Mouse (Mus musculus): ENCODE measurements around the gene Rpusd4.

Rpusd4 gene

DNA sequence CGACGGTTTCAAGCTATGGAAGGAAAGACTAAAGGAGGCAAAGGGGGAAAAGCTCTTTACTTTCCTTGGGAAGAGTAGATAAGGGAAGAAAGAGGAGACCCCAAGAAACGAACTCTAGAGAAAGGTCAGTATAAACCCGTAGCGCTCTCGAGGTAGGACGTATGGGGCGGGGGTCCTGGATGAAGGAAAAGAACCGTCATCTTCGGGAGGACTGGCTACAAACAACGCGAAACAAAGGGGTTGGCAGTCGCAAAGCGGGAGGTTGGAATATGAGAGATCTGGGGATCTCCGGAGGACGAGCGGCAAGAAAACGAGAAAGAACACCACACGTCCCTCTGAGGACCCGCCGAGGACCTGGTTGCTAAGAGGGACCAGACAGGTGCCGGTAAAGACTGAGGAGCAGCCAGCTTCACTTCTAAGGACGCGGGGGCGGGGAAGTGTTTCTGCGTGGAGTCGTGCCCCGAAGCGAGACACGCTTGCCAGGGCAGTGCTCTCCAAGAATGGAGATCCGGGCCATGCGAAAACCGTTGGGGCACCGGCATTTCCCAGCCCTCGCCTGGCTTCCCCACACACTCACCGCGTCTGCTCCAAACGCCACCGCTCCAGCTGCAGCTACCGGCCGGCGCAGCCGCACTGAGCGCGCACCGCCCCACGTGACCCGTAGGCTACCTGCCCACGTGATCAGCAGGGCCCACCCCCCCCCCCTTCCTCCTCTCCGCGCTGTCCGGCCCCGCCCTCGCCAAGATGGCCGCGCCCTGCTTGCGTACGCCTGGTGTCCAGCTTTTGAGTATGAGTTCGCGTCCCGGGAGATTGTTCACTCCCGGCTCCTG, at the start of gene Rpusd4, which contains the start of gene Fam118b:
Gene Rpusd4 (plus strand): TSS at position 720 of the 830 bp plus-strand sequence.
Gene Fam118b (minus strand): TSS at position 660 of the 830 bp plus-strand sequence.
- peak; percentile 95 for DNase-seq (ENCODE audit: low spot score)

DNA sequence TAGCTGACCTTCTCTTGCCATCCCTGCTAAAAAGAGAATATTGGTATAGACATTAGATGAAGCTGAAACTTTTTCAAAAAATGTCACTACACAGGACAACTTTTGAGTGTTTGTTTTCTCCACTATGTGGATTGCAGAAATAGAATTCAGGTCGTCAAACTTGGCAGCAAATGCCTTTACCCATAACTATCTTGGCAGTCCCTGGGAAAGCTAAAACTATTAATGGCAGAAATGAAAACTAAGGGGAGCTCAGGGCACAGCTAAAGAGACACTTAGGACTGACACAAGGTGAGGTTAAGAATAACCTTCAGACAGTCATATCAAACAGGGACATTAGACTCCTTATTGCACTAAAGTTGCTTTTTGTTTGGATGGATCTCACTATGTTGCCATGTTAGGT, 49.7 kb upstream of the Rpusd4 start:
- DNase-seq (ENCODE audit: low spot score) = no peak

DNA sequence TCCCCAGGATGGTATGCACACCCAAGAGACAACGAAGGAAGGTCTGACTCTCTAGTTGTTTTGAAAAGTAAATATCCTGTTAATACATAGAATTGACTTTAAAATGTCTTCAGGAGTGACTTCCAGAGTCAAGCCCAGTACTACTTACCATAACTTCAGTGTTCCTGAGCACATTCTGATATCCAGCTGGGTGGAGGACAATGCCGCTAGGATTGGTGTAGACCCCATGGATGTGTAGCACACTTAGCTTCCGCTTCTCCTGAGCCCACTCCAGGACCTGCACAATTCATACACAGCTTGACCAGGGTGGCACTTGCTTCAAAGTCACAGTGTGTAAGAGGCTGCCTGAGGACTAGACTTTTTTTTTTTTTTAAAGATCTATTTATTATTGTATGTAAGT, 44.2 kb upstream of the Rpusd4 start:
- no peak for DNase-seq (ENCODE audit: low spot score)

DNA sequence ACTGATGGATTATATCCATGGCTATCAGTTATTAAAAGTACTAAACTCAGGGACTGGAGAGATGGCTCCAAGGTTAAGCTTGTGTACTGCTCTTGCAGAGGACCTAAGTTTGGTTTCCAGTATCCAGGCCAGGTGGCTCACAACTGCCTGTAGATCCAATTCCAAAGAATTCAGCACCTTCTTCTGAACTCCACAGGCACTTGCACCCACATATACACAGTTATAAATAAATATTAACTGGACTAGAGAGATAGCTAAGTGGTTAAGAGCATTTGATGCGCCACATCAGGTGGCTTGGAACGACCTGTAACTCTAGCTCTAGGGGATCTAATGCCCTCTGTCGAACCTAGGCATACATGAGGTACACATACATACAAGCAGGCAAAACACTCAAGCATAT, 39.0 kb upstream of the Rpusd4 start:
- no peak for DNase-seq (ENCODE audit: low spot score)

DNA sequence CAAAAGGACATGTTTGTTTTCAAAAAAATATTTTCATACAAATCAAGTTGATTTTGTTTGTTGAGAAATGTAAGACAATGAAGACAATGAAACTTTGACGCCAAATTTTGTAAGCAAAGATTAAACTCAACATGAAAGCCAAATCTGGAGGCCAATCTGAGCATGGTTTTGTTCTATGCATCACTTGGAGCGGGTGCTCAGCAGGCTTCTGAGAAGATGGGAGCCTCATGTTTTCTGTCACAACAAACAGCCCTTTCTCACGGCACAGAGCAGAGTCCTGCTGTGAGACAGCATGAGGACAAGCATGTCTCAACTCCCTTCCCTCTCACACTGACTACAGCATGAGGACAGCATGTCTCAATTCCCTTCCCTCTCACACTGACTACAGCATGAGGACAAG, 31.7 kb upstream of the Rpusd4 start:
- DNase-seq (ENCODE audit: low spot score) = no peak

DNA sequence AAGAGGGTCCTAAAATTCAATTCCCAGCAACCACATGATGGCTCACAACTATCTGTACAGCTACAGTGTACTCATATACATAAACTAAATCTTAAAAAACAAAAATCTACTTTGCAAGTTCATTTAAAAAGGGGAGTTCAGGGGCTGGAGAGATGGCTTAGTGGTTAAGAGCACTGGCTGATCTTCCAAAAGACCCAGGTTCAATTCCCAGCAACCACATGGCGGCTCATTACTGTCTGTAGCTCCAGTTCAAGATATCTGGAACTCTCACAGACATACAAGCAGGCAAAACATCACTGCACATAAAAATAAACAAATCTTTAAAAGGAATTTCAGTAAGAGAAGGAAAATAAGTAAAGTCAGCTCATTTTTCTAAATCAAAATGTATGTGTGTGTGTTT, 29.3 kb upstream of the Rpusd4 start:
- no peak for DNase-seq (ENCODE audit: low spot score)

DNA sequence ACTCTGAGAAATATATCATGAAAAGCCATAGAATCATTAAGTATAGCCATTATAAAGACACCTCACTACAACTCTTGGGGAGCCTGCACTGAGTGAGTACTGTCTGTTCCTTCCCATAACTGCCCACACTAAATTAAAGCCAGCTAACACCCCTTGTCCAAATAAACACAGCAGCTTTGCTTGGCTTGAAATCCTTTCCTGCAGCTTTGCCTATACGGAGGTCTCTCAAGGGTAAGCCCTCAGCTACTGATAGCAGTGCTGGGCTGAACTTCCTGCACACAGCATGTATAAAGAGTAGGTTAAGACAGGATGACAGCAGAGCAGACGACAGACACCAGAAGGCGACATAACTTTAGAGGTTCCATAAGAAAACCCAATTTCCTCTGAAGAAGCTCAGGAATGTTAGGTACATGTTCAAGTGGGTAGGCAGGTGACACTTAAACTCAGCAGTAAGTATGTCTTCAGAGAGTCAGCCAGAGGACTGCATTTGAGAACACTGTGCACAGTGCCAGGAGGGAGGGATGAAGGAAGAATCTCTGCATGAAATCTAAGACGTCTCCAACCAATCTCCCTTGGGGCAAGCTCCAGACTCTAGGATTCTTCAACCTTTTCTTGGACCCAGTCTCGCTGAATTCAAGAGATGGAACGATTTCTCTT, 28.6 kb upstream of the Rpusd4 start:
- DNase-seq (ENCODE audit: low spot score) = no peak

DNA sequence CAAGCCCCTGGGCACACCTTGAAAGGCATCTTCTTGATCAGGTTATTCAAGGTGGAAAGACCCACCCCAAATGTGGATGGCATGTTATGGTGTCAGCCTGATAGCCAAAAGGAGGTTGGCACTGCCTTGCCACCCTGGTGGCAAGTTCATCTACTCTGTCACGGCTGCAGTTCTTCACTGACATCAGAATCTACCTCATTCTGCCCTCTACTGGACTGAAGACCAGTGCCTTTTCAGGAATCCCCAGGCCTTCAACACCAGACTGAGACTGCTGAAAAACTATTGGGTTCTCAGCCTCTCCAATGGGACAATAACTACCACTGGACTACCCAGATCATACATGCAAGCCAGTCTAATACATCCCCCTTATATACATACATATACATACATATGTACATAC, 27.9 kb upstream of the Rpusd4 start:
- no peak for DNase-seq (ENCODE audit: low spot score)

DNA sequence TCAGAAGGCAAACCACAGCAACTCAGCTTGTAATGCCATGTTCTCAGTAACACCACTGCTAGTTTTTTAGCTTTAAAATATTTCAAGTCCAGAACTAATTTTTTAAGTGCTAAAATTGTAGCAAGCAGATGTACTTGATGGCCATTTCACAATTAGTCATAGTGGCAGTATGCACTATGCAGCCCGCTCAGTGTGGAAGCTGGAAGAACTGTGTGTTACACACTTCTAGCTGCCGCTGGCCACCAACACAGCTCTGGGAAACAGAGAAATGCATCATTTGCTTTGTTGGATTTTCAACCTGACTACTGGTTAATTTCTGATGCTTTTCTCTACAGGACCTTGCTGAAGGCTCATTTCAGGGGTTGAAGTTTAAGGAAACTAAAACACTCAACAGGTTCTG, 20.3 kb upstream of the Rpusd4 start:
- no peak for DNase-seq (ENCODE audit: low spot score)

DNA sequence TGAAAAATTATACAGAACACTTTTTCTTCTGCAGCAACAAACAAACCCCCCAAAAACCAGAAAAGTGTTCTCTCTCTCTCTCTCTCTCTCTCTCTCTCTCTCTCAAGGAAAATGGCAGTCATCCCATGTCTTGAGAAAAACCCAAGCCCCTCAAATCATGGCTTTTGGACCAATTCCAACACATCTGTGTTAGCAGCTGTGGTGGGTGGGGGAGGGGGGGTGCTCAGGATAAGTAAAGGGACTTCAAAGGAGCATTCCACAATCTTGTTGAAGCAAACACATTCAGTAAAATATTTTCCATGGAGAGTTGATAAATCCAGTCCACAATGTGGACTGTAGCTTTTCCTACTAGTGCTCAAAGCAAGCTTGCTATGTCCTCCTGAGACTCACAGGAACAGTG, 18.2 kb upstream of the Rpusd4 start:
- DNase-seq (ENCODE audit: low spot score) = no peak

DNA sequence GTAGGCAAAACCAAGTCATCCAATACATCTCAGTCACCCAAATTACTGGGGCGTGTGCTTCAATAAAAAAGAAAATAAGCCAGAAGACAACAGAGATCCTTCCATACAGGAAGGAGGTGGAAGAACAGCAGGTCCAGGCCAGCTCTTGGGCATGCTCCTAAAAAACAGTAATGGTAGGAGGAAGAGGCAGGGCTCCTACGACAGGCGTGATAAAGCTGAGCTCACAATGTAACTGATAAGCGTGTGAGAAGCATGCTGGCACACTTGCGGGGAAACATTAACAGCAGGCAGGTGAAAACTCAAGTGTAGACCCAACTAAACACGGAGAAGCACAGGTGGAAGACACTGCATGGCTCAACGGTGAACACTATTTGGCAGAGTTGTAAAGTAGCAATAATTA, 10.3 kb upstream of the Rpusd4 start:
- DNase-seq (ENCODE audit: low spot score) = no peak

DNA sequence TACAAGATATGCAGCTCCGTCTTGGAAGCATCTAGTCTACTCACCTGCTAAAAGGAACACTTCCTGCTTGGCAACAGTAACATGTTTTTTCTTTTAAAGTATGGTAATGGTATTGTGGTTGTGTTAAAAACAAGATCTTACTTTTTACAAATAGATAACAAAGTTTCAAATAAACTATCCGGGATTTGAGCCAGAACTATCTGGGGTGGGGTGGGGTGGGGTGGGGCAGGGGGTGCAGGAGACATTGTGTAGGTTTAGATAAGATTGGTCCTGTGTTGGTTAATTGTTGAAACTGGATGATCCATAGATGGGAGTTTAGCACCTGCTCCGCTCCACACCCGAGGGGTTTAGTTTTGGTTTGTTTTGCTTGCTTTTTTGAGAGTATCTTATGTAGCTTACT, 5.2 kb upstream of the Rpusd4 start:
- DNase-seq (ENCODE audit: low spot score) = no peak

DNA sequence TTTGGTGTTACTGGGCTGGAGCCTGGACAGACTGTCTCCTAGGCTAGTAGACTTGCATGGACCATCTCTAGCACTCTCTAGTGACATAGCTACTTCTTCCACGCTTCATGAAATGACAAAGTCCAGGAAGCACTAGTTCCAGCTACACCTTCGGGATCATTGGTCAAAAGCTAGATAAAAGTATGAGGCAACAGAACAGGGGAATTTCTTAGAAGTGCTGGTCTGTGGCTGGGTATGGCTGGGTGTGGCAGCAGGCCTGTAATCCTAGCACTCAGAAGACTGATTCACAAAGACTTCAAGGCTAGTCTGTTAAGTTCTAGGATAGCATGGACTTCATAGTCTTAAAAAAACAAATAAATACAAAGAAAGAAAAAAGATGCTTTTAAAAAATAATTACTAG, 4.2 kb upstream of the Rpusd4 start:
- no peak for DNase-seq (ENCODE audit: low spot score)

DNA sequence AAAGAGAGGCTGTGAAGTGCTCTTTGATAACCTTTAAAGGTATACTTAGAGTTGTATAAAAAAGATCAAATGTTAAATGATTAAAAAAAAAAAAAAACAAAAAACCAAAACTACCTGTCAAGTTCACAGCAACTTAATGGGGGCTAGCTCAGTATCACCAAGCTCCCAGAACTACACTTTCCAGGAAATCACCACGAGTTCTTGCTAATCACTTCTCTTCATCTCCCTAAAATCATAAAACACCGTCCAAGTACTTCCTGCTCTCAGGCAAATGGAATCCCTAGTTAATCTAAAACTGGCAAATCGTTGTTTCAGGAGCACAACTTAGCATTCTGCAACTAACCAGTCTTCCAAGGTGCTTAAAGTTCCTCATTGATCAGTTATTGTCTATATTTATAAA, 3.2 kb upstream of the Rpusd4 start:
- no peak for DNase-seq (ENCODE audit: low spot score)

DNA sequence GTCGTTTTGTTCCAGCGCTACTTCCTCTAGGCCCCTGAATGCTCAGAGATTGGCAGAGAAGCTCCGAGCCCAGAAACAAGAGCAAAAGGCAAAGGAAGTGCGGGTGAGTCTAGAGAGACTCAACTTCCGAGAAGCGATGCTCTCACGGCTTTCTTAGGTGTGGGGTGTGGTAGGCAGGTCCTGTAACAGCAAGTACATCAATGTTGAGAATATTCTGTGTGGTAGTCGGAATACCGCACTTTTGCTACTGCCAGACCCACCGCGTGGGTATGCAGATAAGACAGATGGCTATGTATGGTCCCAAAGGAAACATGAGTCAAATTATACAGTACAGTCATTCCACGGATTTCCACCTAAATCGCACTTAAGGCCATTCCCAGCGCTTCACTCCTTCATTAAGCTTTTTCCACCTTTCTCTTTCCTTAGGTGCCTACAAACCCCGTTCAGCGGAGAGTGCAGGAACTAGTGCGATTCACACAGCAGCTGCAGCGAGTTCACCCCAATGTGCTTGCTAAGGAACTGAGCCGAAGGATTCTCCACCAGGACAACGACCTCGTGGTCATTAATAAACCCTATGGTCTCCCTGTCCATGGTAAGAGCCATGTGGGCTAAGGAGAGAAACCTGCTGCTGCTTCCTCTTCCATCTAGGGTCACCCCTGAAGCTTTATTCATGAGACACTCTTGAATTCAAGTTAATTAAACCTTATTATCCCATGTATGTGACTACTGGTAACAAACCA, 481 bp downstream of the Rpusd4 start:
- DNase-seq (ENCODE audit: low spot score) = no peak

DNA sequence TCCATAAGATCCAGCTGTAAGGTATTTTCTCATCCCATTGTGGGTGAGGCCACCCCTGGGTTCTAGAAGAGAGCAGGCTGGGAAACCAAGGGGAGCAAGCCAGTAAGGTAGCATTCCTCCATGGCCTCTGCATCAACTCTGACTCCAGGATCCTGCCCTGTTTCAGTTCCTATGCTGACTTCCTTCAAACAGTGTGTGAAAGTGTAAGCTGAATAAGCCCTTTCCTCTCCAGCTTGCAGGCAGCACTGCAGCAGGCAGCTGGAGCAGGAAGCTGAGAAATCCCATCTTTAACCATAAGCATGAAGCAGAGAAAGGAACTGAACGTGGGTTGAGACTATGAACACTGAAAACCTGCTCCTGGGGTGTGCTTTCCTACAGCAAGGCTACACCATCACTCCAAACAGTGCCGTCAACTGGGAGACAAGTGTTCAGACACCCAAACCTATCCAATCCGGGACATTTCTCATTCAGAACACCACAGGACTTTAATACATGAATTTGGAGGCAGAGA, 10.2 kb downstream of the Rpusd4 start:
- no peak for DNase-seq (ENCODE audit: low spot score)

DNA sequence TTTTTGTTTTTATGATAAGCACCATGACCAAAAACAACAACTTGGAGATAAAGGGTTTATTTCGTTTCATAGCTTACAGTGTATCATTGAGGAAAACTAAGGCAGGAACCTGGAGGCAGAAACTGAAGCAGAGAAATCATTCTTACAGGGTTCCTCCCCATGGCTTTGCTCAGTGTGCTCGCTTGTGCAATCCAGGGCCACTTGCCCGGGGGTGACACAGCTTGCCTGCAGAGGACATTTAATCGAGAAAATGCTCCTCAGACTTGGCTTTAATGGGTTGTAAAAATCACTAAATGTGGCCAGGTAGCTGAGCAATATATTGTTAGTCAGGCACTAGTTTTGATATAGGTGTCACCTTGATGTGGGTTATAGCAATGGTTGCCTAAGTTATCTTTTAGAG, 10.8 kb downstream of the Rpusd4 start:
- DNase-seq (ENCODE audit: low spot score) = no peak

DNA sequence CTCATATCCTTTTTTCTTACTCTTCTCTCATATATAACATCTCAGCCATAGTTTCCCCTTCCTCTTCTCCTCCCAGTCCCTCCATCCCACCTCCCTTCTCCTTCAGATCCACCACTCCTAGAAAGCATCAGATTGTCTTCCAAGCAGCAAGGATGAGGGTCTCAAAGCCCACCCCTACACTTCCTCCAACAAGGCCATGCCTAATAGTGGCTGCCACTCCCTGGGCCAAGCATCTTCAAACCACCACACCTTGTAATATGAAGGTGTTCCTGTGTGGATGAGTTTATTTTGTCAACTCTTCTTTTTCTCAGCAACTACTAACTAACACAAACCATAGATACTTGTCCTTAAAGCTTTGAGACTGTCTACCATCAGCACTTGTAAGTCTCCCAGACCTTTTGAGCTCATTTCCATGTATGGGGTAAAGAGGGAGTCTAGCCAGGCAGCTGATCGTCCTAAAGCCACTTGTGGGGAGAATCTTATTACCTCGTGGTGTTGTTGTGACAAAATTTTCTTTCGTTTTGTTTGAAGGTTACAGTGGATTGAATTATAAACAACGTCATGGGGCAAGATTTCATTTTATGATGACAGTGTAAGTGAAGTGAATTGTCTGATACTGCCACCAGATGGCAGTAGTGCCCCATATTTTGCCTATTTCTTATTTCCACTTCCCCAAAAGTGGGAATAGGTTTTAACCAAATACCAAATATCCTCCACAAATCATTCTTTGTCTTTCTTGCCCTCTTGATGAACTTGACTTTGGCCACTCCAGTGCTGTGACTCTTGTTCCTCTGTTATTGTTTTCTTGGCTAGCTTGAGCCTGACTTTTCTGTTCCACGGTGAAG, 14.6 kb downstream of the Rpusd4 start:
- DNase-seq (ENCODE audit: low spot score) = peak; percentile 65

DNA sequence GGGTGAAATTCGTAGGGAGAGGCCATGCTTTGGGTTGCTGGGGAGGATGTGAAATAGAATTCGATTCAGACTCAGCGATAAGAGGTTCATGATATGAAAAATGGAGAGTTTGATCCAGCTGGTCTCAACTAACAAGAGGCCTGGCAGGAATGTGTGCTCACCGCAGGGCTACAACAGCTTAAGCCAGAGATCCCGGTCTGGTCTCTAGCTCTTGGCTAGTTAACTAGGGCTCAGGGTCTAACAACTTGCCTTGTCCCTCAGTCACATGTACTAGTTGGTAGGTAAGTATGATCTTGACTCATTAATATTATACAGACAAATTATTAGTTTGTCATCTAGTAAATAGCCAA, 15.2 kb downstream of the Rpusd4 start:
- DNase-seq (ENCODE audit: low spot score) = no peak

DNA sequence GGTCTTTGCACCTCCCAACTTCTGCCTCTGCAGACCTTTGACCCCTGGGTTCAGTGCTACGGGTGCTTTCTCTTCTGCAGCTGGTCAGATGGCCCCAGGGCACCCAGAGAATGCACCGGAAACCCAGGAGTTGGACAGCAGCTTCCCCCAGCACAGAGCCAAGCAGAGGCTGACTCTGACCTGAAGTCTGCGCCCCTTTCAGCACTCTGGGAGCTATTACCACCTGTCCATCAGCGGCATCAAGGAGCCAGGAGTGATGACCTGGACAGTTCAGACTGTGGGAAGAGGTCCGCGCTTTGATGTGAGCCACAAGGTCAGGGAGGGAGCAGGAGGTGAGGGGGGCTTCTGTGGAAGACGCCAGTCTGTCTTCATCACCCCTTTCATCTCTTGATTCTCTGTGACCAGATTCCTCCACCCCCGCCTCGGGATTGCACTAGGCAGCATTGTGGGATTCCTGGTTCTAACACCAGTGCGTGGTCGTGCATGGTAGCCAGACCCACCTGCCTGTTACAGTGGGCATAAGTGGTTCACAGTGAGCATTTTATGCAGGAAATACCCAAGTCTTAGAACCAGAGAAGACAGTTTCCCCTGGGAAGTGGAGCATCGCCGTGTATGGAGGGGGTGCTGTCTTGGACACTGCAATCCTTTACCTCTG, 15.9 kb downstream of the Rpusd4 start:
- no peak for DNase-seq (ENCODE audit: low spot score)

DNA sequence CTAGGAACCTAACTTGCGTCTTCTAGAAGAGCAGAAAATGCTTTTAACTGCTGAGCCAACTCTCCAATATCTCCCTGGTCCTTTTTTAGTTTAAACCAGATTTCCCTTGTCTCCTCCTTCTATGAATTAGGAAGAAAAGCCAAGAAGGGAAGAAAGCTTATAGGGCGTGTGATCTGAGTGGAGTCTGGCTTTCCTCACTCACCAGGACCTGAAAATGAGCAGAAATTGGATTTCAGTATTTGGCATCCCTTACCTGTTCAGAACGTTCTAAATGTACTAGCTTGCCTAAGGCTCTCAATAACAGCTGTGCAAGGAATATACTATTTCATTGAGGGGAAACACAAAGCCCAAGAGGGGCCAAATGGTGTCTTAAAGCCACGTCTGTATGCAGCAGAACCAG, 16.7 kb downstream of the Rpusd4 start:
- no peak for DNase-seq (ENCODE audit: low spot score)

All from testis, postnatal 10 days (tissue).